Mouse (Mus musculus): Measurements from ENCODE around the gene Ntng2.

Ntng2 gene

GRCm38 (mm10) chr2:29237623-29238022 lies 15.2 kb downstream of the Ntng2 start:
- peak in 1 of 2 experiments; percentile 63 for DNase-seq (ENCODE audit: low spot score in 2 of 2)

GRCm38 (mm10) chr2:29235811-29236210 lies 17.0 kb downstream of the Ntng2 start:
- no peak for DNase-seq (ENCODE audit: low spot score in 2 of 2)

DNA sequence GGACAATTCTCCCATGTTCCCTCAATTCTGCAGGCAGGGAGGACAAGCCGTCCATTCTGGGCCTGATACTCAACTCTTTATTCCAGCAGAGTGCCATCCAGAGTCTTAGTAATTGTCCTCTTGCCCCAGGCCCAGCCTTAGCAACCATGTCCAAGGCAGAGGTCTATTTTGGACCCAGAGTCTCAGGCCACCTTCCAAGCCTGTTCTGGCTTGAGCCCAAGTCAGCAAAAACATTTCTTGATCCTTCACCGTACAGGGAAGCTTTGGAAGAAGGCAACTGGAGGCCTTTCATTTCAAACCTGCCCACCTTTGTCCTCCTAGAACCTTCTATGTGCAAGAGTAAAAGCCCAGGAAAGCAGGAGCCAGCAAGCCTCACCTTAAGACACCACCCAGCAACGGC lies 17.8 kb downstream of the Ntng2 start:
- no peak for DNase-seq (ENCODE audit: low spot score in 2 of 2)

DNA sequence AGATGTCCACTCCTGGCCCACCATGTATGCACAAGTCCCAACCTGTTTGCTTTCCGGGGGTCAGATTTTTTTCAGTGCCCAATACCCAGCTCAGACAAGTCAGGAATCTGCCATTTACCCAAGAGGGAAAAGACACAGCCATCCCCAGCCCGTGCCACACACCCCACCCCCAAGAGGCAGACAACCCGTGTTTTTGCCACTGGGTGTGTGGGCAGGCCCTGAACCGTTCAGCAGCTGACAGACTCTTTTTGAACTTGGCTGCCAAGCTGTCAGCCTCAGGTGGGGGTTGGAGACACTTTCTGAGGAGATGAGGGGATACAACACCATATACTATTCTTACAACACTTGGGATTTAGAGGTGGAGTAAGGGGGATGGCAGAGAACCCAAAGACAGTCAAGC lies 18.8 kb downstream of the Ntng2 start:
- DNase-seq (ENCODE audit: low spot score in 2 of 2), result no peak

DNA sequence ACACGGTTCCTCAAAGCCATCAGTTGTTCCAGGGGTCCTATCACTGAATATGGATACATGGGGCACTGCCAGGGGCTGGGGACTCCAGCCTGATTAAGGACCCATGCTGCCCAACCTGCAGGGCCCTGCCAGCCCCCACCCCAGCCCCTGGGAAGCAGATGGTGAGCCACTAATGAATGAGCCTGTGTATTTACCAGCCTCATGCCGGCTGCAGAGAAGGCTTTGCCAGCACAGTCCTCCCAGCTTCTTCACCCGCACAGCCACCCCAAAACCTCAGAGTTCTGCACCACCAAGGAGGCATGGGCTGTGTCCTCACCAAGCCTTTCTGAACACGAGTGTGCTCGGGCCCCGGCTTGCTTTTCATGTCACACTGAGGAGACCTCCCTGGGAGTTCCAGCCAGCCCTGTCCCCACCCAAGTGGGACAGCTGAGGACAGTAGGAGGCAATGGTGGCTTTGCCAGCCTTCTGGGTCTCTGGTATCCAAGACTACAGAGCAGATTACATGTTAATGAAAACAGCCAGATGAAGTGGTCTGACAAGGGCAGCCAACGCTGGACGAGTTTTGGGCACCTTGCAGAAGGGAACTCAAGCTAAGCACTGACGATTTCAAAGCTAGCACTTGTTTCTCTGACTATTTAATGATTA lies 22.5 kb downstream of the Ntng2 start:
- DNase-seq (ENCODE audit: low spot score in 2 of 2), result no peak

GRCm38 (mm10) chr2:29226671-29227070 lies 26.1 kb downstream of the Ntng2 start:
- DNase-seq (ENCODE audit: low spot score in 2 of 2), result no peak

DNA sequence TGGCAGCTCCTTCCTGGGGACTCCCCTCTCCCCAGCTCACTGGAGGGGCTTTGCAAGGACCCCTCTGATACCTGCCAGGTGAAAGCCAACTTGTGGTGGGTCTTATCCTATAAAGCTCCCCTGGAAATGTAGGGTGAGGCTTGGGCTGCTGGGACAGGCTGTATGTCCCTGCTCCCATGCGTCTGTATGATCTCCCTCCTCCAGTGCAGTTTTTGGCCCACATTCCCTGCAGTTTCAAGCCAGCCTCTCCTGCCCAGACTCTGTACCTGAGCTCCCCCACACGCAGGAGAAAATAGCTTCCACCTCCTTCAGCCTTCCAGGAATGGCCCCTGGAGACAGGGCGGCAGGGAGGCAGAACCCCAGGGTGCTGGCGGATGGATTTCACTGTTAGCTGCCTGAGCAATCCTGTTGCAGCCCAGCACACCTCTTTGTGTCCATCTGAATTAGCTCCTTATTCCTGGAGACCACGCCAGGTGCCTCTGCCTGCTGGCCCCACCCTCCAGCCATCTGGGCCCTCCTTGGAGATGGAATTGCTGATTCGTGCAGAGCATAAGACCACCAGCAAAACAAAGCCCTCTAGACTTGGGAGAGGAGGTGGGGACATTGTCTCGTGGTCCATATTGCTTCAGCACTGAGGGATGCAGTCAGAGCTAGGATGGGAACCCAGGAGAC lies 29.1 kb downstream of the Ntng2 start:
- DNase-seq (ENCODE audit: low spot score in 2 of 2), result no peak

- no peak for DNase-seq (ENCODE audit: low spot score in 2 of 2)
Observed at GRCm38 (mm10) chr2:29222302-29222701, 30.5 kb downstream of the Ntng2 start.

DNA sequence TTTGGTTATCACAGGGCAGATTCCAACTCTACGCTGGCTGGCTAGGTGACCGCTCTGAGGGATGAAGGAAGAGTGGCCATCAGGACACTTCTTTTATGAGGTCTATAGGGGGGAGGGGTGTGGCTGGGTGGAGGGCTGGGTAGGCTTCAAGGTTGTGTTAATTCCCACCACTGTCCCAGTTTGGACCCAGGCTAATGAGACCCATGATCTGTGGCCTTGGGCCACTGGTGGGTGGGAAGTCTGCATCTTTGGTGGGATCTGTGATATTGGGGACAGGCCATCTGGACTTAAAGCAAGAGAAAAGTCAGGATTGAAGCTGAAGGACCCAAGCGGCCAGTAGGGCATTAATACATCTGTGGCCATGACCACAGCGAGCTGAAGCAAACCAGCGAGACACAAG lies 34.0 kb downstream of the Ntng2 start:
- no peak for DNase-seq (ENCODE audit: low spot score in 2 of 2)

DNA sequence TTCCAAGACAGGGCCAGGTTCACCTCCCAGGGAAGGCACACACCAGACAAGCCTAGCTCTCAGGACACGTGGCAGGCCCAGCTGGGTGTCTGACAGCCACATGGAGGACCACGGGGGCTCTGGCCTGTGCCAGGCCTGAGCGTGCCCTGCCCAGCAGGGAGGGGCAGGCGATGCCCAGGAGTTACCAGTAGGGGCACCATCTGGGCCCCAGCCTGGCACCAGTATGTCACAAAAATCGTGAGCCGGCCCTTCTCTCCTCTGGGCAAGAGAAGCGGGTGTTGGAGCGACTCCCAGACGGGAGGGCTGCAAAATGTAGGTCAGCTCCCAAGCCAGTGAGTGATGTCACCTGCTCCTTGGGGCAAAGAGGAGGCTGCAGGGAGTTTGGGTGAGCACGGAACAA lies 34.9 kb downstream of the Ntng2 start:
- peak in 1 of 2 experiments; percentile 71 for DNase-seq (ENCODE audit: low spot score in 2 of 2)

GRCm38 (mm10) chr2:29217042-29217441 lies 35.8 kb downstream of the Ntng2 start:
- DNase-seq (ENCODE audit: low spot score in 2 of 2), result no peak

GRCm38 (mm10) chr2:29216286-29217012 lies 36.4 kb downstream of the Ntng2 start:
- DNase-seq (ENCODE audit: low spot score in 2 of 2), result peak in 1 of 2 experiments; percentile 57

- DNase-seq (ENCODE audit: low spot score in 2 of 2), result no peak
Observed at GRCm38 (mm10) chr2:29206156-29206555, 46.6 kb downstream of the Ntng2 start.

DNA sequence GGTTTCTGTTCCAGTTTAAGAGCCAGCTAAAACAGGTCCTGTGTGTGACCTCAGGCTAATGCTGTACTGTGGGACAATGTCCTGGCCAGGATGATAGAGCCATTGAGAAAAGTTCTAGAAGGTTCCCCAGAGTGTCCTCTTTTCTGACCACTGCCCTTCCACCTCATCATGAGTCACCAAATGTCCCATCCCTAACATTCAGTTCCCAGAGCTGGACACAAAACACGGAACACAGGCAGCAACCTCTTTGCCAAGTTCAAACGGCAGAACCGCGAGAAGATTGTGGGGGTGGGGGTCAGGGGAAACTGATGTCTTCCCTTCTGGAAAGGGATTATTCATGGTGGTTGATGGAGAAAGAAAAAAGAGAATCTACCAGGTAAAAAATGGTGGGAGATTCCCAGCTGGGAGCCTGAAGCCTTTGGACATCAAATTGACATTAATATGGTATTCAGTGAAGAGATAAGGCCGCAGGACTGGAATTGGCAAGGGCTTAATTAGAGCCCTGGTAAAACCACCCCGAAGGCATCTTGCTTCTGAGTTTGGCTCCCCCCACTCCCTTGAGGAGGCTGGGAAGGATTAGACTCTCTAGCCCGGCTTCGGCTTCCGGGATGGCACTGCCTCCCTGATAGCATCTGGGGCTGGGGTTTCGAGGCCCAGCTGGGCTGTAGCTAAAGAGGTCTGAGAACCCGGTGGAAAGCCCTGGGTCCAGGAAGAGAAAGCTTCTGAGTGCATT lies 51.4 kb downstream of the Ntng2 start:
- DNase-seq (ENCODE audit: low spot score in 2 of 2), result no peak

DNA sequence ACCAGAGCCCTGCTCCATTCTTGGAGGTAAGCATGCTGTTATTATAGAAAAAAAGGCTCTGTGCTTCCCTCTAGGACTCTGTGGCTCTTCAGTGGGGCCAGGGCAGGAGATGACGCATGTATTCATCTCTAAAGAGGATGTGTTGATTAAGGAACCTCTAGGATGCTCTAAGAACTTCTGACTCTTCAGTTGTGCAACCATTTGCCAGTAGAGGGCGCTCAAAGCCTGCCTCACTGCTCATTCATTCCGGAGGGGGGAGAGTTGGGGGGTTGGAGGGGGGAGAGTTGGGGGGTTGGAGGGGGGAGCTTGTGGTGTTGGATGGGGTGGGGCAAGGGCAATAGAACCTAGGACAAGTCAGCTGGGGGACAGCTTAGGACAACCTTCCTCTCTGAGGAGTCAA lies 52.9 kb downstream of the Ntng2 start:
- DNase-seq (ENCODE audit: low spot score in 2 of 2), result peak in 1 of 2 experiments; percentile 14

DNA sequence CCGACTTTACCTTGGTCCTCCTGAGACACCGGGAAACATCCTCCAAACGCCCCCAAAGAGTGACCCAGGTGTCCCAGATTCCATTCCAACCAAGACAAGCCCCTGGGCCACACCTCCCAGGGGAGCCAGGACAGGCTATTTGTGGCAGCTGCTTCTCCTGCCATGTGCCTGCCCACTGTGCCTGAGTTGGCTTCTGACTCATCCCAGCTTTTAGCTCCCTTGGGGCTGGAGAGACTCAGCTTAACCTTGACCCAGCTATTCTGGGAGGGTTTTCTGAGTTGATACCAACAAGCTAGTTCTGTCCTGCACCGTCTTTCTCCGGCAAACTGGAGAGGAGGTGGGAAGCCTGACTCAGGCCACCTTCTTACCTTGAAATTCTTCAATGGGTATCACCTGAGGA lies 54.4 kb downstream of the Ntng2 start:
- no peak for DNase-seq (ENCODE audit: low spot score in 2 of 2)

DNA sequence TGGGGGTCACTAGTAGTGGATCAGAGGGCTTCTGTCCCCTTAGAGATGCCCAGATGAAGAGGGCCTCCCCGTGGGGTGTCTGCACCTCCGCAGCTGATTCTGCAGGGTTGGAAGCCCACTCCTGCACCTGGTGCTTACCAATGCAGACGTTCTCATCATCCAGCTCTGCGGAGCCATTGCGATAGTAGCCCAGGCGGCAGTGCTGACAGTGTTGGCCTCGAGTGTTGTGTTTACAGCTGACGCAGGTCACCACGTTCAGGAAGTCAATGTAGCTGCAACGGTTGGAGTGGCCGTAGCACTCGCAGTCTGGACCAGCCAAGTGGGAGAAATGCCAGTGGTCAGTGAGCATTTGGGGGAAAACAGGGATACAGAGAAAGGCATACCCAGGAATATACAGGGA lies 56.0 kb downstream of the Ntng2 start:
- no peak for DNase-seq (ENCODE audit: low spot score in 2 of 2)

- DNase-seq (ENCODE audit: low spot score in 2 of 2), result peak; percentile 67 to 74
Observed at GRCm38 (mm10) chr2:29194547-29195463, 58.0 kb downstream of the Ntng2 start.

GRCm38 (mm10) chr2:29193819-29194546 lies 58.8 kb downstream of the Ntng2 start:
- no peak for DNase-seq (ENCODE audit: low spot score in 2 of 2)

DNA sequence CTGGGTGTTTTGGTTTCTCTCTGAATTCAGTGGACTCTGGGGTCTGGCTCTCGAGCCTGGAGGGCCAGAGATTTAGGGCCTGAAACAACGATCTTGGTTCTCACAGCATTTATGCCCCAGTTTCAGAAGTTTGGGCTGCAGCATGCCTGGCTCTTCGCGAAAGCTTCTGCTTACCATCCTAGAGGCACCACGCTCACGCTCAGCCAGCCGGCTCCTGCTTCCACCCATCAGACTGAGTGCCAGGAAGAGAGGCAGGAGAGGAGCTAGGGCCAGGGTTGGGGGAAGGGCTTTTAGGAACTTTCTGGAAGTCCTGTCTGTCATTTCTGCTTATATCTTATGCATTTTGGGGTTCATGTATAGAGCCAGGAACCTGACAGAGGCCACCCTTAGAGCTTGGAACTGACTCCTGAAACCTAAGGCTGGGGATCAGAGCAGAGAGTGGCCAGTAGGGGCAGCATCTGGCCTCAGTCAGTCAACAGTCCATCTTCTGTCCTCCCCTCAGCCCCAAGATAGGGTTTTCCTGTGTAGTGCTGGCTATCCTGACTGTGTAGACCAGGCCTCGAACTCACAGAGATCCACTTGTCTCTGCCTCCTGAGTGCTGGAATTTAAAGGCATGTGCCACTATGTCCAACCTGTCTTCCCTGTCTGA lies 60.1 kb downstream of the Ntng2 start:
- no peak for DNase-seq (ENCODE audit: low spot score in 2 of 2)

All from urinary bladder, postnatal 36 days (tissue).